Mouse (Mus musculus) midbrain, embryonic 15.5 days (tissue): ENCODE data around the gene Gm10277. TPM values are rescaled to one million over a fixed set of nuclear protein-coding genes. Genes with fewer than 3 reads are reported as not detected.

Experiments used
- ATAC-seq: fragments of 200-750 bp; cut with Nextera tagmentation; replicated peaks from 2 replicates; pipeline ENCODE4 v1.8.0; 2017; ENCODE audit warnings: moderate TSS enrichment
- H3K27ac ChIP-seq: fragments of 300-500 bp; sonication (generic); 2 replicates; pipeline ENCODE4 v1.5.1; 2015; ENCODE audit warnings: mild to moderate bottlenecking, inconsistent platforms
- H3K27me3 ChIP-seq: fragments of 300-500 bp; sonication (generic); replicated peaks from 2 replicates; pipeline ENCODE4 v1.6.1; 2015; ENCODE audit warnings: inconsistent platforms
- H3K36me3 ChIP-seq: fragments of 300-500 bp; sonication (generic); replicated peaks from 2 replicates; pipeline ENCODE4 v1.6.1; 2015; ENCODE audit warnings: inconsistent platforms
- H3K4me1 ChIP-seq: fragments of 300-500 bp; sonication (generic); 2 replicates; pipeline ENCODE4 v1.6.1; 2015; ENCODE audit warnings: inconsistent platforms
- H3K4me2 ChIP-seq: fragments of 300-500 bp; sonication (generic); 2 replicates; pipeline ENCODE4 v1.6.1; 2015; ENCODE audit warnings: inconsistent platforms, mild to moderate bottlenecking, moderate library complexity
- H3K4me3 ChIP-seq: fragments of 300-500 bp; sonication (generic); 2 replicates; pipeline ENCODE4 v1.5.1; 2015; ENCODE audit warnings: mild to moderate bottlenecking, inconsistent platforms
- H3K9ac ChIP-seq: fragments of 300-500 bp; sonication (generic); 2 replicates; pipeline ENCODE4 v1.6.1; 2015; ENCODE audit warnings: mild to moderate bottlenecking, inconsistent platforms
- H3K9me3 ChIP-seq: fragments of 300-500 bp; sonication (generic); 2 replicates; pipeline ENCODE4 v1.6.1; 2016; ENCODE audit warnings: inconsistent platforms
- WGBS: fragments of 180-500 bp; shearing (Covaris S2); methylation state at CpG from one replicate; pipeline ENCODE4 v1.1.7; 2015; ENCODE audit warnings: mixed read lengths; 5-methylcytosine and 5-hydroxymethylcytosine counted together
- polyA plus RNA-seq: library from polyadenylated mRNA; unstranded; fragments of >200 nt; fragmentation: Nextera tagmentation; extraction: Ambion mirVana; gene quantifications from 2 replicates; pipeline ENCODE4 v1.2.1, GENCODE M21; 2015

Gene Gm10277
- polyA plus RNA-seq: 2.3 and 3.0 TPM in 2 replicates

DNA sequence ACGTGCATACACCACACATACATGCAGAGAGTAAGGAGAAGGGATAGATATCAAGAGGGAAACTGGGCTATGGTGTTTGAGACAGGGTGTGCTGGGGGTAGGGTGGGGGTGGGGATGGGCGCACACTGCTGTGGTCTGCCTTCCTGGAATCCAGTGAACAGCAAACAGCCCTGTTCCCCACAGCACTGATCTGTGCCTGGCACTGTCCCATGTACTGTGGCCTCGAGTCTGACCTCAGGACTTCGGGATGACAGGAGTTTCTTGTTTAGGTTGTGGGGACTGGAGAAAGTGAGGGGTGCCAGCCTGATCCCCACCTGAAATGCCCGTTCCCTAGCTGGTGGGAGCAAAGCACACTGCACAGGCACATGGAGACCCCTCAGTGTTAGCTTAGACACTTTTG lies at the start of gene Gm10277:
Gene Gm10277 (minus strand): TSS at position 41 of the 400 bp plus-strand sequence.
- 93% methylated on average over 5 of the region's 5 CpGs for WGBS
- H3K27me3 ChIP-seq: no peaks in the 10 kb centered on the region
- H3K9me3 ChIP-seq: no peaks in the 10 kb centered on the region
- H3K4me2 ChIP-seq: no peak within 1 kb of the TSS
- no peak within 1 kb of the TSS for H3K27ac ChIP-seq
- H3K9ac ChIP-seq: no peak within 1 kb of the TSS
- no peak for ATAC-seq
- H3K4me1 ChIP-seq: peaks cover 56% of the 10 kb centered on the region
- H3K36me3 ChIP-seq: no peaks in the 10 kb centered on the region
- H3K4me3 ChIP-seq: no peak within 1 kb of the TSS

DNA sequence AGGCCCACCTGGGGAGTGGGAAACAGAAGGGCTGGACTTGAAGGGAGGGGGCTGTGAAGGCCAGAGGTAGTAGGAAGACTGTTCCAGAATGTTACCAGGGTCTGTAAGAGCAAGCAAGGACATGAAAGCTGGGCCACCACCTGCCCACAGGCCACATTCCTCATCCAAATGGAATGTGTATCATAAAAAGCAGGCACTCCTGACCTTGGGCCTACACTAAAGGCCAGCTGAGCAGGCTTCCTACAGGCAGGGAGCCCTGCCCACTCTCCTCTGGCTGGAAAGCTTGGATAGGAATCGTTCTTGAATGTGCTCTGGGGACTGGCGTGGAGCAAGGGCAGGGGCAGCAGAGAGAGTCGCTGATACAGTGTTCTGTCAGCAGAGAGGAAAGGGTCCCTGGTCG lies 49.2 kb upstream of the Gm10277 start:
- Histone ChIP-seq H3K27ac (no peak overlapping the region), H3K4me1 (no peaks in the 10 kb centered on the region), H3K9me3 (no peaks in the 10 kb centered on the region), H3K27me3 (no peaks in the 10 kb centered on the region), H3K9ac (no peak overlapping the region), H3K4me3 (no peak overlapping the region), H3K36me3 (peaks cover 18% of the 10 kb centered on the region; the same call in 1 of the 2 replicates), H3K4me2 (no peak overlapping the region)
- WGBS: 68% methylated on average over 4 of the region's 4 CpGs
- no peak for ATAC-seq

GRCm38 (mm10) chr11:77836290-77836689 lies 48.7 kb upstream of the Gm10277 start:
- H3K27me3 ChIP-seq: no peaks in the 10 kb centered on the region
- ATAC-seq: no peak
- H3K4me3 ChIP-seq: no peak overlapping the region
- H3K9ac ChIP-seq: no peak overlapping the region
- H3K9me3 ChIP-seq: no peaks in the 10 kb centered on the region
- no peaks in the 10 kb centered on the region for H3K4me1 ChIP-seq
- no peak overlapping the region for H3K4me2 ChIP-seq
- WGBS: 53% methylated on average over 5 of the region's 5 CpGs
- peaks cover 18% of the 10 kb centered on the region; the same call in 1 of the 2 replicates for H3K36me3 ChIP-seq
- H3K27ac ChIP-seq: no peak overlapping the region

- Histone ChIP-seq H3K36me3 (peaks cover 18% of the 10 kb centered on the region; the same call in 1 of the 2 replicates), H3K27me3 (no peaks in the 10 kb centered on the region), H3K27ac (no peak overlapping the region), H3K4me2 (no peak overlapping the region), H3K4me3 (no peak overlapping the region), H3K4me1 (0 out of 2 replicates have a peak, but pooled peaks cover 3% of the 10 kb centered on the region), H3K9ac (no peak overlapping the region), H3K9me3 (no peaks in the 10 kb centered on the region)
- 89% methylated on average over 3 of the region's 3 CpGs for WGBS
- no peak for ATAC-seq
Observed at GRCm38 (mm10) chr11:77835109-77835508, 47.6 kb upstream of the Gm10277 start.

- Histone ChIP-seq H3K4me1 (peaks cover 5% of the 10 kb centered on the region; the same call in 1 of the 2 replicates), H3K27ac (no peak overlapping the region), H3K27me3 (no peaks in the 10 kb centered on the region), H3K9ac (no peak overlapping the region), H3K9me3 (no peaks in the 10 kb centered on the region), H3K4me2 (no peak overlapping the region), H3K36me3 (peaks cover 29% of the 10 kb centered on the region; the same call in 1 of the 2 replicates), H3K4me3 (no peak overlapping the region)
- no peak for ATAC-seq
- 91% methylated on average over 4 of the region's 4 CpGs for WGBS
Observed at GRCm38 (mm10) chr11:77832541-77832940, 45.0 kb upstream of the Gm10277 start.

DNA sequence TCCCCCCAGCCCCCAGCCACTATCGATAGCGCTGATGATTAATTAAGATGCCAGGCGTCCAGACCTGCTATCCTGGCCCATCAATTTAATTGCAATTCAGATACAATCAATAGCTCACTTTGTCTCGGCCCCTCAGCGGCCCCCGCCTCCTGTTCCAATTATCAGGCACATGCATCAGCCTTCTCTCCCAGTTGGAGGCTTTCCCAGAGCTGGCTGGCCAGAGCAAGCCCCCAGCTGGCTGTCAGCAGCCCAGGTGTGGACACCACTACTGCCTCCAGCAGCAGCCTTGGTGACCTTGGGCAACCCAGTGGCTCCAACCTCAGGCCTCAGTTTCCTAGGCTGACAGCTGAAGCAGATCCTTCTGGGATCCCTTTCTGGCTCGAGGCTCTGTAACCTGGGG lies 43.3 kb upstream of the Gm10277 start:
- Histone ChIP-seq H3K4me3 (no peak overlapping the region), H3K4me1 (peaks cover 21% of the 10 kb centered on the region), H3K9me3 (no peaks in the 10 kb centered on the region), H3K4me2 (no peak overlapping the region), H3K27ac (no peak overlapping the region), H3K36me3 (peaks cover 18% of the 10 kb centered on the region; the same call in 1 of the 2 replicates), H3K9ac (no peak overlapping the region), H3K27me3 (no peaks in the 10 kb centered on the region)
- ATAC-seq: no peak
- 54% methylated on average over 7 of the region's 7 CpGs for WGBS

- 0 out of 2 replicates have a peak, but pooled peaks have one; percentile 28 for ATAC-seq
- WGBS: 73% methylated on average over 23 of the region's 23 CpGs
- H3K9me3 ChIP-seq: no peaks in the 10 kb centered on the region
- no peak overlapping the region for H3K4me2 ChIP-seq
- peaks cover 17% of the 10 kb centered on the region; the same call in 1 of the 2 replicates for H3K36me3 ChIP-seq
- peaks cover 25% of the 10 kb centered on the region for H3K4me1 ChIP-seq
- 0 out of 2 replicates have a peak, but pooled peaks cover 2% of the 10 kb centered on the region for H3K27me3 ChIP-seq
- no peak overlapping the region for H3K4me3 ChIP-seq
- H3K9ac ChIP-seq: no peak overlapping the region
- no peak overlapping the region for H3K27ac ChIP-seq
Observed at GRCm38 (mm10) chr11:77829043-77829841, 41.7 kb upstream of the Gm10277 start.

DNA sequence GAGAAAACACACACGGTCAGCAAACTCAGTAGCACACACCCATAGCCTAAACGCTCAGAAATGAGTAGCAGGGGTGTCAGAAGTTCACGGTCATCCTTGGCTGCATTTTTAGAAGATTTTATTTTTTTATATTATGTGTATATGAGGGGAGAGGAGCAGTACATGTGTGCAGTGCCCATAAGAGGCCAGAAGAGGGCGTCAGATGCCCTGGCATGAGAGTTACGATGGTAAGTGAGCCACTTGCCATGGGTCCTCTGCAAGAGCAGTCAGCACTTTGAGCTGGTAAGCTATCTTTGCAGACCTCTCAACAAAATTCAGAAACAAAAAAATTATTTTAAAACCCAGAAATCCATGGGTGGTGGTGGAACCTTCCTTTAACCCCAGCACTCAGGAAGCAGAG lies 40.6 kb upstream of the Gm10277 start:
- peaks cover 25% of the 10 kb centered on the region for H3K4me1 ChIP-seq
- no peak overlapping the region for H3K9ac ChIP-seq
- no peak for ATAC-seq
- H3K27me3 ChIP-seq: 0 out of 2 replicates have a peak, but pooled peaks cover 8% of the 10 kb centered on the region
- H3K4me3 ChIP-seq: no peak overlapping the region
- H3K9me3 ChIP-seq: no peaks in the 10 kb centered on the region
- H3K4me2 ChIP-seq: no peak overlapping the region
- H3K36me3 ChIP-seq: peaks cover 25% of the 10 kb centered on the region
- H3K27ac ChIP-seq: no peak overlapping the region
- WGBS: 89% methylated on average over 5 of the region's 5 CpGs

DNA sequence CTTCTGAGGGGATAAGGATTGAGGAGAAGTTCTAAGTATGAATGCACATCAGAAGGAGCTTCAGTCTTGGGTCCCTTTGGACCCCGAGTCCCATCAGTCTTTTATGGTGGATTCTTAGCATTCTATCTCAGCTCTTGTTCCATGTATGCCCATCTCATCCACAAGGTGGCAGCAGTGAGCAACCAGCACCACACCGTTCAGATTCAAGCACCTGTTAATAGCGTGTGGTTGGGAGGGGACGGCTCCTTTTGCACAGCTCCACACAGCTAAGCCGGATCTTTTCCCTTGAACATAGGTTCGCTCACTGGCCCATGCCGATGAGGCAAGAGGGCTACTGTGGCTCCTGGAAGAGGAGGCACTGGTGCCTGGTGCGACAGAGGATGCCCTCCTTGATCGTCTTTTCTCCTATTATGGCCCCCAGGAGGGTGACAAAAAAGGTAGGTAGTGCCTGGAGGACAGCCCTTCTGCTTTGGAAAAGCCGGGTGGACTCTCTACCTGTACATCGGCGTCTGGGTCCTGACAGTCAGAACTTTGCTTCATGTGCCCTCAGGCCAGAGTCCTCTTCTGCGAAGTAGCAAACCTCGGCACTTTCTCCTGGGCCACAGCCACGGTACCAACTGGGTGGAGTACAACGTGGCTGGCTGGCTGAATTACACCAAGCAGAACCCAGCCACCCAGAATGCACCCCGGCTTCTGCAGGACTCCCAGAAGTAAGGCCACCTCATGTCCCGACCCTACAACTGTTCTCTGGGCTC lies 39.9 kb upstream of the Gm10277 start:
- ATAC-seq: peak; percentile 61; the same call in 1 of the 2 replicates
- Histone ChIP-seq H3K36me3 (peaks cover 20% of the 10 kb centered on the region), H3K4me3 (no peak overlapping the region), H3K9me3 (no peaks in the 10 kb centered on the region), H3K27me3 (0 out of 2 replicates have a peak, but pooled peaks cover 8% of the 10 kb centered on the region), H3K9ac (no peak overlapping the region), H3K4me1 (peaks cover 30% of the 10 kb centered on the region), H3K4me2 (no peak overlapping the region), H3K27ac (no peak overlapping the region)
- WGBS: 51% methylated on average over 18 of the region's 18 CpGs

- peak overlapping the region; percentile 5; the same call in 1 of the 2 replicates for H3K9ac ChIP-seq
- H3K27ac ChIP-seq: peak overlapping the region; percentile 62
- WGBS: 31% methylated on average over 3 of the region's 3 CpGs
- no peak overlapping the region for H3K4me2 ChIP-seq
- peaks cover 20% of the 10 kb centered on the region for H3K36me3 ChIP-seq
- H3K4me3 ChIP-seq: no peak overlapping the region
- no peaks in the 10 kb centered on the region for H3K9me3 ChIP-seq
- peaks cover 30% of the 10 kb centered on the region for H3K4me1 ChIP-seq
- no peak for ATAC-seq
- H3K27me3 ChIP-seq: 0 out of 2 replicates have a peak, but pooled peaks cover 8% of the 10 kb centered on the region
Observed at GRCm38 (mm10) chr11:77826311-77826710, 38.8 kb upstream of the Gm10277 start.

- H3K27ac ChIP-seq: peak overlapping the region; percentile 62
- H3K4me3 ChIP-seq: no peak overlapping the region
- peaks cover 30% of the 10 kb centered on the region for H3K4me1 ChIP-seq
- under 1% methylated on average over 5 of the region's 5 CpGs for WGBS
- H3K9me3 ChIP-seq: no peaks in the 10 kb centered on the region
- 0 out of 2 replicates have a peak, but pooled peaks have one; percentile 28 for ATAC-seq
- peaks cover 23% of the 10 kb centered on the region for H3K36me3 ChIP-seq
- H3K27me3 ChIP-seq: 0 out of 2 replicates have a peak, but pooled peaks cover 8% of the 10 kb centered on the region
- no peak overlapping the region for H3K4me2 ChIP-seq
- 0 out of 2 replicates have a peak overlapping the region, but pooled peaks have one; percentile 5 for H3K9ac ChIP-seq
Observed at GRCm38 (mm10) chr11:77825853-77826252, 38.3 kb upstream of the Gm10277 start.

DNA sequence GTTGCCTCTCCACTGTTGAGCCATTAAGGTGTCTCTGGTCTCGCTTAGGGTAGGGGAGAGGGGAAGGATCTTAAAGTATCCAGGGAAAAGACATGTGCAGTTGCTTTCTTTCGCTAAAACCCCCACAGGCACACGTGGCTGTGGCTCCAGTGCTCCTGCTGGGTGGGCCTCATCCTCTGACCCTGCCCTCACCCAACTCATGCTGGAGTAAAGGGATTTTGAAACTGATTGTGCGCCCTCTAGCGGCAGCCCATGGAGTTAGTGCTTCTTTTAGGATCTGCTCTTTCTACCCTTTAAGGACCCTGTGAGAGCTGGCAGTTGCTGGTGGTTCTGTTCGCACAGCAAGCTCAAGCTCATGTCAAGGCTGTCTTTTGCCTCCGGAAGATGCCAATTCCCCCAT lies 35.2 kb upstream of the Gm10277 start:
- Histone ChIP-seq H3K27ac (no peak overlapping the region), H3K36me3 (peaks cover 26% of the 10 kb centered on the region), H3K4me1 (peaks cover 26% of the 10 kb centered on the region), H3K4me2 (no peak overlapping the region), H3K9ac (no peak overlapping the region), H3K9me3 (no peaks in the 10 kb centered on the region), H3K4me3 (no peak overlapping the region), H3K27me3 (0 out of 2 replicates have a peak, but pooled peaks cover 8% of the 10 kb centered on the region)
- WGBS: 16% methylated on average over 7 of the region's 7 CpGs
- no peak for ATAC-seq
